Mouse (Mus musculus): ENCODE measurements around the gene Mien1.

- TF ChIP-seq CTCF (IDR thresholded peaks at IDR 0.05; ENCODE audit: extremely low read depth, insufficient read depth, insufficient read length, insufficient replicate concordance) = no peak
- no peak for TF ChIP-seq POLR2A (IDR thresholded peaks at IDR 0.05; ENCODE audit: low read depth, low read length)
These were observed 20.5 kb downstream of the Mien1 start for GRCm38 (mm10) chr11:98418273-98418672.

All from spleen, adult 2 months (tissue).